Mouse (Mus musculus): ENCODE measurements around the gene Thsd4.

- TF ChIP-seq GATA1 (IDR thresholded peaks at IDR 0.05; ENCODE audit: borderline replicate concordance, low read length): no peak
- no peak for TF ChIP-seq FLI1 (IDR thresholded peaks at IDR 0.05; ENCODE audit: low read length)
Measured at GRCm38 (mm10) chr9:59956496-59956895, 565.4 kb downstream of the Thsd4 start.
